Mouse (Mus musculus): ENCODE data around the gene Chil1. TPM values are rescaled to one million over a fixed set of nuclear protein-coding genes. Genes with fewer than 3 reads are reported as not detected.

Chil1 gene
- polyA plus RNA-seq (2012; rRNA removed), result 1.2 and 1.3 TPM in 2 replicates

DNA sequence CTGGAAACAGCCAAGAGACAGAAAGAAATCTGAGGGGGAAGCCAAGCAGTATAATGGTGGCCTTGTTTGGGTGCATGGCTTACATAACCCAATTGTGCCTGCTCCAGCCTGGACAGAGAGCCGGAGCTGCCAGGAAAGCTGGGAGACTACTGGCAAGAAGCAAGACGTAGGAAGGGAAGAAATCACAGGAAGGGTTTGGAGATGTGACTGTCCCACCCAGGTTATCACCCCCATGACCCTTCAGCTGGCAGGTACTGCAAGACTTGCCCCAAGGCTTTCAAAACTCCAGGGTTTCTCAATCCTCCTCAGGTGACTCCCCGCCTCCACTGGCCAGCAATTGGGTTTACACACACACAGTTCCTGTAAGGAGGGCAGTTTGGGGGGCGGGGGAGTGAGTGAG lies at the start of gene Chil1:
Chil1 (plus strand) TSS at position 152 of the 400 bp plus-strand sequence.

DNA sequence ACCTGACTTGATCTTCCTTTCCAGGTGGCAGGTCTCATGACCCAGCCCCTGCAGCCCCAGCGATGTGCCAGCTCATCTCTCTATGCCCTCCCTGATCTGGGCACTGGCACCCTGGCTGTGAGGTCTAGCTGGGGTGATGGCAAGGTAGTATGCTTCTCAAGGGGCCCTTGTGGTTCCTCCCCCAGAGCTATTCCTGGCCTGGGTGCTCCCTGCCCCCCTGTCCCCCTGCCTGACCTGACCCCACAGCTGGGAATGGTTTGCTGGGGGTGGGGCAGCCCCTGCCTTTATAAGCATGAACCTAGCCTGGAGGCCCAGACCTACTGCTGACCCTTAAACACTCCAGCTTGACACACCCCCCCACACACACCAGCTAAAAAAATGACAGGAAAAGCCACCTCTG lies 11.2 kb downstream of the Chil1 start, which contains the start of gene Mybph:
Mybph (plus strand) TSS at position 323 of the 400 bp plus-strand sequence.

DNA sequence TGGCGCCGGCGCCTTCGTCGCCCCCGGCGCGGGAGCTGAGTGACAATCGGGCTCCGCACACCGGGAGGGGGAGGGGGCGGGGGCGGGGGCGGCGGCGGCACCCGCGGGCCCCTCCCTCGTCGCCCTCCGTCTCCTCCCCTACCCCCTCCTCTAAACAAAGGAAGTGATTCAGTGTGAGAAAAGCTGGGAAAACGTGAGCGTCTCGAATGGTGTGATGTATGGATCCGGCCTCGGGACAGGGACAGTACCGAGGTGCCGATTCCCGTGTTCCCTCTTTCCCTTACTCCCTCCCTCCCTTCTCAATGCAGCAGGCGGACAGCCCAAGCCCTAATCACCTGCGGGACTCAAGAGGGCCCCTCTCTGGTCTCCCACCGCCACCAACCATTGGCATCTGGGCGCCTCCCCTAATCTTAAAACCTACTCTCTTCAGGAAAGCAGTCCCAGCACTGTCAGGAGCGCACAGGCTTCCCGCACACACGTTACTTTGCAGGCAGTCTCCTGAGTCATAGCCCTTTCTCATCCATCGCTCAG lies 53.5 kb downstream of the Chil1 start, which contains the start of gene Adora1:
Adora1 (minus strand) TSS at position 41 of the 531 bp plus-strand sequence.

Other genes starting within 250 kb of the Chil1 start
- gene Fmod, start 144.9 kb upstream of the Chil1 start, polyA plus RNA-seq (2012; rRNA removed), result 4.2 and 8.5 TPM in 2 replicates
- 53.6 and 74.4 TPM in 2 replicates for gene Btg2, start 103.1 kb upstream of the Chil1 start, polyA plus RNA-seq (2012; rRNA removed)
- gene Chit1, start 70.9 kb upstream of the Chil1 start, polyA plus RNA-seq (2012; rRNA removed), result 0.06 and 0.09 TPM in 2 replicates
- gene Mybph, start 11.3 kb downstream of the Chil1 start, polyA plus RNA-seq (2012; rRNA removed), result 0.10 and 9.1 TPM in 2 replicates
- 0.53 and 1.7 TPM in 2 replicates for gene Adora1, start 53.3 kb downstream of the Chil1 start, polyA plus RNA-seq (2012; rRNA removed)
- 0.46 and 40.7 TPM in 2 replicates for gene Myog, start 107.8 kb downstream of the Chil1 start, polyA plus RNA-seq (2012; rRNA removed)
- 6.8 and 11.6 TPM in 2 replicates for gene Ppfia4, start 150.8 kb downstream of the Chil1 start, polyA plus RNA-seq (2012; rRNA removed)
- 96.1 and 114 TPM in 2 replicates for gene Tmem183a, start 179.8 kb downstream of the Chil1 start, polyA plus RNA-seq (2012; rRNA removed)
- gene 4933406M09Rik, start 203.8 kb downstream of the Chil1 start, polyA plus RNA-seq (2012; rRNA removed), result not detected in 2 replicates
- gene Cyb5r1, start 223.4 kb downstream of the Chil1 start, polyA plus RNA-seq (2012; rRNA removed), result 22.7 and 30.1 TPM in 2 replicates
- gene Adipor1, start 233.2 kb downstream of the Chil1 start, polyA plus RNA-seq (2012; rRNA removed), result 44.2 and 57.9 TPM in 2 replicates